Mouse (Mus musculus): ENCODE results near the gene Gpr107.

GRCm38 (mm10) chr2:31142505-31142904, 9.6 kb upstream of the Gpr107 start:
- no peak for TF ChIP-seq USF1 (IDR thresholded peaks at IDR 0.05; ENCODE audit: low read depth)
- TF ChIP-seq POLR2A (IDR thresholded peaks at IDR 0.05; ENCODE audit: insufficient read length, low read depth), result no peak
- TF ChIP-seq MAX (IDR thresholded peaks at IDR 0.05; ENCODE audit: low read depth), result no peak

Measured in myocyte (in vitro differentiated cells).